Mouse (Mus musculus) forebrain, embryonic 10.5 days (tissue): ENCODE results near the gene Kcnq1. TPM values are rescaled to one million over a fixed set of nuclear protein-coding genes. Genes with fewer than 3 reads are reported as not detected.

ENCODE experiments used
- DNase-seq: peaks from one replicate; pipeline ENCODE4 v3.0.0-alpha.2; 2017; ENCODE audit warnings: low spot score; ENCODE audit errors: extremely low spot score
- H3K27ac ChIP-seq: fragments of 300-500 bp; sonication (generic); 2 replicates; pipeline ENCODE4 v1.5.1; 2016; ENCODE audit warnings: mild to moderate bottlenecking
- H3K27me3 ChIP-seq: fragments of 300-500 bp; sonication (generic); 2 replicates; pipeline ENCODE4 v1.6.1; 2016; ENCODE audit warnings: mild to moderate bottlenecking; ENCODE audit not compliant: poor library complexity, severe bottlenecking
- H3K36me3 ChIP-seq: fragments of 300-500 bp; sonication (generic); replicated peaks from 2 replicates; pipeline ENCODE4 v1.6.1; 2016; ENCODE audit warnings: mild to moderate bottlenecking, moderate library complexity
- H3K4me1 ChIP-seq: fragments of 300-500 bp; sonication (generic); 2 replicates; pipeline ENCODE4 v1.6.1; 2016
- H3K4me3 ChIP-seq: fragments of 300-500 bp; sonication (generic); 2 replicates; pipeline ENCODE4 v1.5.1; 2016; ENCODE audit warnings: mild to moderate bottlenecking, moderate library complexity
- H3K9me3 ChIP-seq: fragments of 300-500 bp; sonication (generic); 2 replicates; pipeline ENCODE4 v1.6.1; 2016; ENCODE audit warnings: mild to moderate bottlenecking, moderate library complexity
- WGBS: fragments of 180-500 bp; shearing (Covaris S2); methylation state at CpG from one replicate; pipeline ENCODE4 v1.1.7; 2016; 5-methylcytosine and 5-hydroxymethylcytosine counted together
- polyA plus RNA-seq: library from polyadenylated mRNA; unstranded; fragments of >200 nt; fragmentation: Nextera tagmentation; extraction: Ambion mirVana; gene quantifications from 2 replicates; pipeline ENCODE4 v1.2.1, GENCODE M21; 2016

The Kcnq1 gene
- polyA plus RNA-seq, 1 experiment from 2014 or later = 1.3 TPM

GRCm38 (mm10) chr7:143444955-143445648 lies 338.9 kb downstream of the Kcnq1 start:
- Histone ChIP-seq H3K36me3 (no peaks in the 10 kb centered on the region), H3K9me3 (no peaks in the 10 kb centered on the region), H3K4me1 (peaks cover 71% of the 10 kb centered on the region), H3K4me3 (peak overlapping the region; percentile 45), H3K27ac (peak overlapping the region; percentile 87), H3K27me3 (peaks cover 99% of the 10 kb centered on the region)
- WGBS = 3% methylated on average over 55 of the region's 55 CpGs
- DNase-seq = peak; percentile 41

- peak; percentile 49 for DNase-seq
- Histone ChIP-seq H3K27ac (peak overlapping the region; percentile 87), H3K36me3 (no peaks in the 10 kb centered on the region), H3K4me3 (peak overlapping the region; percentile 45), H3K9me3 (no peaks in the 10 kb centered on the region), H3K27me3 (peaks cover 96% of the 10 kb centered on the region), H3K4me1 (peaks cover 69% of the 10 kb centered on the region)
- WGBS = 5% methylated on average over 53 of the region's 53 CpGs
Measured at GRCm38 (mm10) chr7:143445651-143446460, 339.7 kb downstream of the Kcnq1 start.

GRCm38 (mm10) chr7:143447130-143447529 lies 341.0 kb downstream of the Kcnq1 start:
- no peaks in the 10 kb centered on the region for H3K36me3 ChIP-seq
- no peak for DNase-seq
- 70% methylated on average over 2 of the region's 2 CpGs for WGBS
- H3K9me3 ChIP-seq = no peaks in the 10 kb centered on the region
- peaks cover 83% of the 10 kb centered on the region for H3K27me3 ChIP-seq
- H3K27ac ChIP-seq = no peak overlapping the region
- peaks cover 57% of the 10 kb centered on the region for H3K4me1 ChIP-seq
- no peak overlapping the region for H3K4me3 ChIP-seq

- Histone ChIP-seq H3K4me3 (peak overlapping the region; percentile 60), H3K36me3 (no peaks in the 10 kb centered on the region), H3K27me3 (peaks cover 81% of the 10 kb centered on the region), H3K9me3 (peaks cover 46% of the 10 kb centered on the region), H3K4me1 (peaks cover 46% of the 10 kb centered on the region), H3K27ac (peak overlapping the region; percentile 85)
- 31% methylated on average over 38 of the region's 38 CpGs for WGBS
- no peak for DNase-seq
Measured at GRCm38 (mm10) chr7:143458963-143459331, 352.8 kb downstream of the Kcnq1 start.

GRCm38 (mm10) chr7:143459332-143460211 lies 353.4 kb downstream of the Kcnq1 start:
- H3K9me3 ChIP-seq = peaks cover 48% of the 10 kb centered on the region
- peak overlapping the region; percentile 60 for H3K4me3 ChIP-seq
- no peaks in the 10 kb centered on the region for H3K36me3 ChIP-seq
- H3K27ac ChIP-seq = peak overlapping the region; percentile 85
- peaks cover 87% of the 10 kb centered on the region for H3K27me3 ChIP-seq
- peaks cover 52% of the 10 kb centered on the region for H3K4me1 ChIP-seq
- DNase-seq = no peak
- WGBS = 39% methylated on average over 100 of the region's 100 CpGs

GRCm38 (mm10) chr7:143460217-143460834 lies 354.2 kb downstream of the Kcnq1 start:
- peaks cover 91% of the 10 kb centered on the region for H3K27me3 ChIP-seq
- H3K4me1 ChIP-seq = peaks cover 60% of the 10 kb centered on the region
- 37% methylated on average over 60 of the region's 60 CpGs for WGBS
- DNase-seq = no peak
- no peaks in the 10 kb centered on the region for H3K36me3 ChIP-seq
- peaks cover 55% of the 10 kb centered on the region for H3K9me3 ChIP-seq
- H3K4me3 ChIP-seq = peak overlapping the region; percentile 60
- peak overlapping the region; percentile 85 for H3K27ac ChIP-seq

GRCm38 (mm10) chr7:143460874-143461273 lies 354.7 kb downstream of the Kcnq1 start, which contains the start of gene Cdkn1c:
Gene Cdkn1c, minus strand, starts transcription at chr7:143461050.
- H3K36me3 ChIP-seq = no peaks in the 10 kb centered on the region
- peaks cover 65% of the 10 kb centered on the region for H3K4me1 ChIP-seq
- peaks cover 61% of the 10 kb centered on the region for H3K9me3 ChIP-seq
- H3K27ac ChIP-seq = peak within 1 kb of the TSS; percentile 85
- 33% methylated on average over 48 of the region's 48 CpGs for WGBS
- H3K27me3 ChIP-seq = peaks cover 91% of the 10 kb centered on the region
- H3K4me3 ChIP-seq = peak within 1 kb of the TSS; percentile 60
- DNase-seq = peak; percentile 86

- H3K27ac ChIP-seq = peak overlapping the region; percentile 85
- DNase-seq = no peak
- peaks cover 62% of the 10 kb centered on the region for H3K9me3 ChIP-seq
- H3K4me3 ChIP-seq = peak overlapping the region; percentile 60
- peaks cover 91% of the 10 kb centered on the region for H3K27me3 ChIP-seq
- WGBS = 36% methylated on average over 29 of the region's 32 CpGs
- no peaks in the 10 kb centered on the region for H3K36me3 ChIP-seq
- peaks cover 70% of the 10 kb centered on the region for H3K4me1 ChIP-seq
Measured at GRCm38 (mm10) chr7:143461294-143461870, 355.2 kb downstream of the Kcnq1 start.

- WGBS = 33% methylated on average over 10 of the region's 11 CpGs
- H3K9me3 ChIP-seq = peaks cover 62% of the 10 kb centered on the region
- H3K4me3 ChIP-seq = no peak overlapping the region; the same call in 1 of the 2 replicates
- no peak for DNase-seq
- no peaks in the 10 kb centered on the region for H3K36me3 ChIP-seq
- peak overlapping the region; percentile 85 for H3K27ac ChIP-seq
- peaks cover 91% of the 10 kb centered on the region for H3K27me3 ChIP-seq
- peaks cover 76% of the 10 kb centered on the region for H3K4me1 ChIP-seq
Measured at GRCm38 (mm10) chr7:143461920-143462319, 355.8 kb downstream of the Kcnq1 start.

- Histone ChIP-seq H3K36me3 (no peaks in the 10 kb centered on the region), H3K4me3 (no peak overlapping the region), H3K27ac (peak overlapping the region; percentile 85; the same call in 1 of the 2 replicates), H3K27me3 (peaks cover 89% of the 10 kb centered on the region), H3K4me1 (peaks cover 82% of the 10 kb centered on the region), H3K9me3 (peaks cover 62% of the 10 kb centered on the region)
- 75% methylated on average over 5 of the region's 5 CpGs for WGBS
- no peak for DNase-seq
Measured at GRCm38 (mm10) chr7:143462516-143462915, 356.4 kb downstream of the Kcnq1 start.

GRCm38 (mm10) chr7:143463865-143464415 lies 357.8 kb downstream of the Kcnq1 start:
- Histone ChIP-seq H3K9me3 (peaks cover 57% of the 10 kb centered on the region), H3K27ac (peak overlapping the region; percentile 75)
- 39% methylated on average over 11 of the region's 11 CpGs for WGBS

More at GRCm38 (mm10) chr7:143463865-143464415, 357.8 kb downstream of the Kcnq1 start:
- Histone ChIP-seq H3K36me3 (no peaks in the 10 kb centered on the region), H3K4me1 (peaks cover 92% of the 10 kb centered on the region), H3K27me3 (peaks cover 86% of the 10 kb centered on the region), H3K4me3 (0 out of 2 replicates have a peak overlapping the region, but pooled peaks have one; percentile 7)
- peak; percentile 83 for DNase-seq
